Mouse (Mus musculus) kidney, postnatal 14 days (tissue): ENCODE measurements around the gene Tas2r103.

Experiments used
- DNase-seq: peaks from one replicate; pipeline ENCODE4 v3.0.0; 2022; ENCODE audit warnings: mixed read lengths

Gene Tas2r103

DNA sequence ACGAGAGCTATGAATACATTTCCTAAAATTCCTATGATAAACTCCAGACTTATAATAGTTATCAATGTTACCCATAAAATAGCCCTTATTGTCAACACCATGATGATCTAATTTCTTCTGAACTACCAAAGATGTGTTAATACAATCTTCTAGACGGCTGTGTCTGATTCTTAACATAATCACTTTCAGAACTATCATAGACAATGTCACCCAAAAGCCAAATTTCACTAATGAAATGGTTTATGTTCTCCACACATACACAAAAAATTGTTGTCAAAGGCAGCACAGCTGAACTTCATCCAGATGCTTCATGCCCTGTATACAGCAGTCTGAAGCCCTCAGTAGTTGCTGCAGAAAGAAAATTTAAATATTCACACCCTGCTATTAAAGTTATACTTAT lies at the start of gene Tas2r103:
Gene Tas2r103, minus strand, starts transcription at position 101 of the 400 bp plus-strand sequence.
- DNase-seq, result no peak

DNA sequence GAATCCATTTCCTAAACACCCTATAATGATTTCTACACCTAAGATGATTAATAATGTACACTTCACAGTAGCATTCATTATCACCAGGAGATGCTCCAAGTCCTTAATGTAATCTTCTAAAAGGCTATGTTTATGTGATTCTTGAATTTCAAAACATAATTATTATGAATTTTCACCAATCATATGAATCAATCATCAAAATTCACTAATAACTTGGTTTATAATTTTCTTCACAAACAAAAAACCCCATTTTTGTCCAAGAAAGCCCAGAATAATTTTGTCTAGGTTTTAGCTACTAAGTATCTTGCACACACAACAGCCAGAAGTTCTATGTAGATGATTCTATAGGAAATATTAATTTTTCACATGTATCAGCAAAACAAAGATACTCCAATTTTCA lies 18.8 kb upstream of the Tas2r103 start, which contains the start of gene Tas2r140:
Gene Tas2r140, minus strand, starts transcription at position 101 of the 400 bp plus-strand sequence.
- no peak for DNase-seq
